Mouse (Mus musculus): ENCODE results near the gene Mrpl47. TPM values are rescaled to one million over a fixed set of nuclear protein-coding genes. Genes with fewer than 3 reads are reported as not detected.
A peak's percentile ranks its signal among the peaks of the same experiment; 100 is the strongest.
"Not testable (repeated sequence)": the region's sequence is repeated elsewhere in the genome, so short reads cannot be mapped to it uniquely, and the experiment has no call there.

Gene Mrpl47
- total RNA-seq (2021) = 10 to 100 TPM; 19.7 to 20.1 TPM
- long read RNA-seq, experiment 1, transcript Mrpl47-201 (7 exons, 3,364 nt) = major isoform, 17 of 18 reads
- long read RNA-seq, experiment 1, partial matches to known transcripts = 0 of 18 reads
- long read RNA-seq, experiment 1, other reads (novel, unspliced or antisense) = 0 of 18 reads
- long read RNA-seq, experiment 2, transcript Mrpl47-201 (7 exons, 3,364 nt) = major isoform, 16 of 17 reads
- long read RNA-seq, experiment 2, partial matches to known transcripts = 1 of 17 reads
- long read RNA-seq, experiment 2, other reads (novel, unspliced or antisense) = 0 of 17 reads

DNA sequence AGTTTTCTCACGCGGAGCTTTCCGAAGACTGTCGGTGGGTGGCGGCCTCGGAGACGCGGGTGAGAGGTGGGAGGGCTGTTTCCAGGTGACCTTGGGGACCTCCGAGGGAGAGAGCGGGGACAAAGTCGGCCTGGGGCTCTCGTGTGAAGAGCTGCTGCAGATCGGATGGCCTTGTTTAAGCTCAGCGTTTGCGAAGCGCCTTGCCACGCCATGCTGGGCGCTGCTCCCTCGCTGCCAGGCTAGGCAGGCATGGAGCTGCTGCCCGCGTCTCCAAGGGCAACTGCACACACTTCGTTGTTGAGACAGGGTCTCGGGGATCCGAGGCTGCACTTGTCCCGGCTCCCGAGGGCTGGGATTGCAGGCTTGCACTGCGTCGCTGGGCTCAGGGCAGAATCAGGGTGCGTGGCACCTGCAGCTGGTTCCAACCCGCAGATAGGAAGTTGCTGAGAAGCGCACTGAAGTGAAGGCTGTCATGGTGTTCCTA, at the start of gene Mrpl47:
Gene Mrpl47, minus strand, starts transcription at position 434 of the 484 bp plus-strand sequence.
- DNase-seq (ENCODE audit: low spot score in 2 of 2) = peak in 1 of 2 experiments; percentile 47
- intact Hi-C loops (cut with DNase I) = loop anchor here (5.0 kb wide), 2 partner anchors 80 to 1065 kb away; partner anchors contain the start of gene Usp13

DNA sequence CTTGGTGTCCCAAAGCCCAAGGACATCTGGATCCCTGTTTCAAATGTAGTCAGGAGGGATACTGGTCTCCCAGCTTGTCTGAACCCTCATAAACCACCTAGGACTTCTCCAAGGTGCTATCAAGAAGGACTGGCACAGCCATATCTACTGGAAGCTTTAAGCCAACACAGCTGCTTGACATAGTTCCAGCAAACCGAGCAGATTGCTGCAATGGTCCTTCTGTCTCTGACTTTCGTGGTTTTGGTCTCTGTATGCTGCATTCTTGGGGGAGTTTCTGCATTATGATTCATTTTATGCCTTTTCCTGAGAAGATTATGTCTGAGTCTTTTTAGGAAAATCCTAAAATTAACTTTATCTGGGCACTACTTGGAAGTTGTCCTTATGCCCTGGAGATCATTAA, 33.4 kb upstream of the Mrpl47 start:
- no peak for DNase-seq (ENCODE audit: low spot score in 2 of 2)
- intact Hi-C loops (cut with DNase I) = no loop called here

DNA sequence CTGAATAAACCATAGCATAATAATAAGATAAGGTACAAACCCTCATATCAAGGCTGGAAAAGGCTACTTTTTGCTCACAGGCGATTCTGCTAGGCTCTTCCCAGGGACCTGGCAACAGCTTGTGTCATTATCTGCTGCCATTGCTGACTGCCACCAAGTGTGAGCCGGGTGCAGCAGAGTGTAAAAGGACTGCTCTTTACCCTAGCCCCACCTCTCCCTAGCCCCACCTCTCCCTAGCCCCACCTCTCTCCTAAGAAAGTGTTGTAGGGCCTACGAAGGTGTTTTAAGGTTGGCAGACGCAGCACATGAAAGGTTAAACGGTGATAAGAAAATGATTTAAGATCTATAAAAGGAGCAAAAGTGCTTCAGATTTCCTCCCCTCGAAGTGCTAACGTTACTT, 26.5 kb upstream of the Mrpl47 start:
- intact Hi-C loops (cut with DNase I) = no loop called here
- no peak for DNase-seq (ENCODE audit: low spot score in 2 of 2)

DNA sequence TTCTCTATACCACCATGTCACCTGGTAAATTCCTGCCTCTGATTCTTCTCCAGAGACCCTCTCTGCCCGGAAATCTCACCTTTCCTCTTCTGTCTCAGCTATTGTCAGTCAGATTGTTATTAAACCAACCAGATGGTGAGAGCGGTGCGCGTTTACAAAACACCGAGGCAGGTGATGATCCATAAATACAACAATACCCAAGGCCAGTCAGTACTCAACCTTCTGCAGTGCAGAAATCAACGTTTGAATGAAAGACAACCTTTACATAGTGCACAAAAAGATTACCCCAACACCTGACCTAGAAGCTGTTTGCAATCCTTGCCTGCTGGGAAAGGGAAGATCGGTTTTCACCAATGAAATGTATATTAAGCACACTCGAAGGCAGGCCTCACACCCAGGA, 25.6 kb upstream of the Mrpl47 start:
- no peak for DNase-seq (ENCODE audit: low spot score in 2 of 2)
- intact Hi-C loops (cut with DNase I) = no loop called here

DNA sequence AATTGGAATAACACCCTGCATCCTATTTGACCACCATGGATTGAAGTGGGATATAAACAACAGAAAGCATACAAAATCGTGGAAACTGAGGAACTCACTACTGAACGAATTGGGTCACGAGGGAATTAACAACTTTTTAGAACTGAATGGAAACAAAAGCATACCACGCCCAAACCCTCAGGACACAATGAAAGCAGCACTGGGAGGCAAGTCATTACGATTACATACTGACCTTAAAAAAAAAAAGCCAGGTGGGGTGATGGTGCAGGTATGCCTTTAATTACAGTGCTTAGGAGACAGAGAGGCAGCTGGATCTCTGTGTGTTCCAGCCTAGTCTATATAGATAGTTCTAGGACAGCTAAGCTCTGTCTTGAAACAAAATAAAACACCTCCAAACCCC, 21.8 kb upstream of the Mrpl47 start:
- DNase-seq (ENCODE audit: low spot score in 2 of 2) = no peak
- intact Hi-C loops (cut with DNase I) = no loop called here

DNA sequence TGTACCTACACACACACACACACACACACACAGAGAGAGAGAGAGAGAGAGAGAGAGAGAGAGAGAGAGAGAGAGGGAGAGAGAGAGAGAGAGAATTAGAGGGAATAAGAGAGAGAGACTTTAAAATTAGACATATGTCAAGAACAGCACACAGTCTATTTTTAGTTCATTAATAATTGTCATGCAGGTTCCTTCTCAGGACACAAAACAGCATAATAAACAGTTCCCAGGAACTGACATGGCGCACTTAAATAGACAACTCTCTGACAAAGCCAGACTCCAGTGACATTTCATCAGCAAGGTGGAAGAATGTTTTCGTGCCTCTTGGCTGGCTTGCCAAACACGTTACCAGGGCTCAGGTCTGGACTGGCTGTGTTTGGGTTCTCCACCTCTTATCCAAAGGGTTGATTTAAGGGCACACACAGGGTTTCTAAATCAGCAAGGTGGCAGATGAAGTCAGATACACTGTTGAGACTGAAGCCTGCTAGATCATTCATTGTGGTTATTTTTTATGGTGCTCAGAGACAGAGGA, 17.0 kb upstream of the Mrpl47 start:
- DNase-seq (ENCODE audit: low spot score in 2 of 2) = no peak
- intact Hi-C loops (cut with DNase I) = no loop called here

DNA sequence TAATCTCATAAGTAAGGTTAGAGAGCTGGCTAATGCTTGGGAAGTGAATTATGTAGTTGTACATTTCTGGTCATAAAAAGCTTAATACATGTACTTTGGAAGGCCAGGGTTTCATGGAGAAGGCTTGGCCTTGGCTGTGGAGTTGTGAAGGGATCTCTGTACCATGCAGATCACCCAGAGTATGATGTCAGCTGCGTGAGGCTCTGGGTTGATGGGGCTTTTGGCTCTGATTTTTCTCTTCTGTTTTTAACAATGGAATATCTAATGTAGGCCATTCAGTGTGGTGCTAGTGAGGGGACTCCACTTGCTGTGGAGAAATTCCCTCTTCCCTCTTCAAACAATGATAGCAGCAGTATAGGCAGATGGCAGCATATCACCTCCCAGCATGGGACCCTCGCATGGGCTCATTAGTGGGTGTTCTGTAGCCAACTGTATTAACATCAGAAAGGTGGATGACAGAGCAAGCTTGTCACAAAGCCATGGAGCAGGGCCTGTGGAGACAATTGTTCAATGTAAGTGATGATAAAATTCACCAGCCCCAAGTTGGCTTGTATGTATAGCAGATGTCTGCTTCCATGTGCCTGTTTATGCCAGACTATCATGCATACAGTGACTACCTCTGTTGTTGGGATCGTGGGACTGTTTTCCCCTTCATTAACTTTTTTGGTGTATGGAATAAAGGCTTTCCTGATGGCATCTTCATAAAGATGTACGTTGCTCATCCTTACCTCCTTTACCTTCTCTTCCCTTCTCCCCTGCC, 12.6 kb upstream of the Mrpl47 start:
- intact Hi-C loops (cut with DNase I) = no loop called here
- no peak for DNase-seq (ENCODE audit: low spot score in 2 of 2)

DNA sequence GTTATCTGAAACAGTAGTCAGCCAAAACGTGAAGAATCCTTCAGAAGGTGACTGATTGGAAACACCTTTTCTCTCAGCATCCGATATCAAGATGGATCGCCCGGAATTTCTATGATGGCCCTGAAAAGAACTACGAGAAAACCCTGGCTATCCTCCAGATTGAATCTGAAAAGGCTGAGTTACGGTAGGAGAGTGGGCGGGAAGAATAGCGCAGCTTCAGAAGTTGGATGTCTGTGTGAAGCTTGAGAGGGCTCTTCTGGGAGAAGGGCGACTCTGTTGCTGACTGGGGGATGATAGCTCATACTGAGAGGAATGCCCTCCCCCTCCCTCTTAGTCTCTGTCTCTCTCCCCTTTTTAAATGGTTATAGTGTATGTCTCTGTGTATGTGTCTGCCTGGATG, 11.0 kb upstream of the Mrpl47 start:
- intact Hi-C loops (cut with DNase I) = no loop called here

DNA sequence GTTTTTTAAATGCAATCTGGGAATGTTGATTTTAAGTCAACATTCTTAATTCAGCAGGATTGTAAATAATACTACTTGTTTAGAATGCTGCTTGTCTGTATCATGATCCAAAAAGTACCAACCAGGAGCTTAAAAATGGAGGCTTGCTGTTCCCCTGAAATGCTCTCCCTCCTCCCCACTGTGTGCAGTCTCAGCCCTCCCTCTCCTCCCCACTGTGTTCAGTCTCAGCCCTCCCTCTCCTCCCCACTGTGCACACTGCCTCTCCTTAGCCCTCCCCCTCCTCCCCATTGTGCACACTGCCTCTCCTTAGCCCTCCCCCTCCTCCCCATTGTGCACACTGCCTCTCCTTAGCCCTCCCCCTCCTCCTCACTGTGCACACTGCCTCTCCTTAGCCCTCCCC, 8.0 kb upstream of the Mrpl47 start:
- DNase-seq (ENCODE audit: low spot score in 2 of 2); intact Hi-C loops (cut with DNase I): not testable (repeated sequence)

More for the DNA sequence above, 11.0 kb upstream of the Mrpl47 start:
- DNase-seq (ENCODE audit: low spot score in 2 of 2) = peak in 1 of 2 experiments; percentile 50

DNA sequence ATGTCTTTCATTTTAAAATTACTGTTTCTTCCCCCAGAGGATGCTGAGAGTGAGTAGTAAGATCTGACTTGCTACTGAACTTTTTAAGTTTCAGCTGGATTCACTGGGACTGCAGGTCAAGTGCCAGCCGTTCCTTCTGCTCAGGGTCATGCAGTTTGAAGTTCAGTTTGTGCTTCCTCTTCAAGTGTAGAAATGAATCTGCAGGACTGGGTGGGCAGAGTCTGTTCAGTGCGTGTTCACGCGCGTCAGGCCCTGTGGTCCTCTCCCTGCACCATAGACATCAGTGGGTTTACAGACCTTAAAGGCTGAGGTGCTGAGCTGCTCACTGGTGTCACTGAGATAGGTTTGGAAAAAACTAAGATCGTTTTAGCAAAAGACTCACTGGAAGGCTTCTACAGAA, 7.6 kb upstream of the Mrpl47 start:
- no peak for DNase-seq (ENCODE audit: low spot score in 2 of 2)
- intact Hi-C loops (cut with DNase I) = no loop called here

DNA sequence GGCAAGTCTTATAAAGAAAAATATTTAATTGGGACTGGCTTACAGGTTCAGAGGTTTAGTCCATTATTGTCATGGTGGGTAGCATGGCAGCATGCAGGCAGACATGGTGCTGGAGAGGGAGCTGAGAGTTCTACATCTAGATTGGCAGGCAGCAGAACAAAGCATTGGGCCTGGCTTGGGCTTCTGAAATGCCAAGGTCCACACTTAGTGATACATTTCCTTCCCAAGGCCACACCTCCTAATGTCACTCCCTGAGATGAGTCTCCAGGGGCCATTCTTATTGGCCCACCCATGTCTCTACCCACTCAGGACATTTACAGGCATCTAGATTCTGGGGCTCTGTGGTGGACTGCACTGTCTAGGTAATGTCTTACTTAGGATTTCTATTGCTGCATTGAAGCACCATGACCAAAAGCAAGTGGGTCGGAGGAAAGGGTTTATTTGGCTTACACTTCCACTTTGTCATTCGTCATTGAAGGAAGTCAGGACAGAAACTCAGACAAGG, 4.9 kb upstream of the Mrpl47 start:
- no peak for DNase-seq (ENCODE audit: low spot score in 2 of 2)
- intact Hi-C loops (cut with DNase I) = no loop called here

DNA sequence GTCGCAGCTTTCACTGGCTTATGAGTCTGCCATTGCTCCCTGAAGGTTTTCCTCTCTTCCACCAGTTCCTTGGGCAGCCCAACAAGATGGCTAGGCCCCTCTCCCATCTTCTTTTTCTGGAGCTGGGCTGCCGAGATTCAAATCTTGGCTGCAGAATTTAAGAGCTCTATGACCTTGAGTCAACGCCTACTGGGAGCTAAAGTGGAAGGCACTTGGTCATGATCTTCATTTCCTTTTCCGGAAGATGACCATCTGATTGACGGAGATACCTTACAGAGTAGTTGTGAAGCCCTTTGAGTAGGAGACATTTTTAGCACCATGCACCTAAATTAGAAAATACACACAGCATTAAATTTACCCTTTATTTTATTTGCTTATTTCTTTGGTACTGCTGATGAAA, 1.1 kb upstream of the Mrpl47 start:
- DNase-seq (ENCODE audit: low spot score in 2 of 2) = no peak
- intact Hi-C loops (cut with DNase I) = loop anchor here (5.0 kb wide), 2 partner anchors 79 to 1064 kb away; partner anchors contain the start of gene Usp13

DNA sequence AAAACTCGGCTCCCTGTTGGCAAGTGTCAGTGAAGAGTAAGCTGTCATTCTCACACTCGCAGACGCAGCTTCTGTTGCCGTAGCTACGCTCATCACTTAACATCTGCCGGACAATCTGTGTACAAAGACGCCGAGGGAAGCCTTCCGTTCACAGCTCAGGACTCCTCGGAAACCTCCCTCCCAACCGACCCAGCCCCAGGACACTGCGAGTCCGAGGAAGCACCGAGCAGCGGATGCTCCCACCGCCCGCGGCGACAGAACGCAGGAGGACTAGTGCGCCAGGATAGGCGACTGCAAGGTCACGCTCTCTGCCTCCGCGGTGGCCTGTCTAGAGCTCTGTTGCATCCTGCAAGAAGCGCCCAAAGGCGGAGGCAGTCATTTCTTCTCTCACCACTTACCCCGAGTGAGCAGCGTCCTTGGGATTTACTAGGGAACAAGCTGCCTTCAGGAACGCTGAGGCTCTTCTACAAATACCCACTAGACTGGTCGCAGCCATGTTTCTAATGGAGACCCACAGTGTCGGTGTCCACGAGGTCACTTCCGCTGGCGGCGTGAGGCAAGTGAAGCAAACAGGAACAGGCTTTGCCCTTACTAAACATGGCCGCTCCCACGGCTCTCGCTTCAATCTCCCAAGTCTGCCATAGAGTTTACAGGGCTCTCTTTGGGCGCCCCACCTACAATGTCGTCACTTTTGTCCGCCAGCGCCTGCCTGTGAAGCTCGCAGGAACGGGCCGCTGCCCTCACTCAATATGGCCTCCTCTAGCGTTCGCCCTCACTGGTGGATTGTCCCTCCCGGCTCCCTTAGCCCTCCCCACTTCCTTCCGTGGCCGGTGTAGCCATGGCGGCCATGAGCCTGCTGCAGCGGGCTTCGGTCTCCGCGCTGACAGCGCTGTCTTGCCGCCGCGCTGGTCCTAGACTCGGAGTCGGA, 897 bp downstream of the Mrpl47 start, which contains the start of gene Ndufb5:
Gene Ndufb5, plus strand, starts transcription at position 747 of the 928 bp plus-strand sequence.
- DNase-seq (ENCODE audit: low spot score in 2 of 2) = peak; percentile 99
- intact Hi-C loops (cut with DNase I) = loop anchor here (5.0 kb wide), 2 partner anchors 81 to 1066 kb away; partner anchors contain the start of gene Usp13

DNA sequence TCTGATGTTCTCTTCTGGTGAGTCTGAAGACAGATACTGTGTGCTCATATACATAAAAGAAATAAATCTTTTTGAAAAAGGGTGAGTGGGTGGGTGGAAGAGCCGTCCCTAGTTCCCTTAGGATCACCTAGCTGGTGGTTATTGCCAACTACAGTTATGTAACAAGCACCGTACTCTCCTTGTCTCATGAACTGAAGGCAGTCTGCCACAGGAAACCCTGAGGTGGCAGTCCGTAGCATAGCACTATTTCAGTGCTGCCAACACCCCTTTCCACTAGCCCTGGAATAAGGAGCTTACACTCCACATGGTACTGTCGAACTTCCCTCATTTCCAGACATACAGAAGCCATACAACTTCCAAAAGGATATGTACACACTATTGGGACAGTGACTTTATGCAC, 9.5 kb downstream of the Mrpl47 start:
- intact Hi-C loops (cut with DNase I) = no loop called here
- no peak for DNase-seq (ENCODE audit: low spot score in 2 of 2)

DNA sequence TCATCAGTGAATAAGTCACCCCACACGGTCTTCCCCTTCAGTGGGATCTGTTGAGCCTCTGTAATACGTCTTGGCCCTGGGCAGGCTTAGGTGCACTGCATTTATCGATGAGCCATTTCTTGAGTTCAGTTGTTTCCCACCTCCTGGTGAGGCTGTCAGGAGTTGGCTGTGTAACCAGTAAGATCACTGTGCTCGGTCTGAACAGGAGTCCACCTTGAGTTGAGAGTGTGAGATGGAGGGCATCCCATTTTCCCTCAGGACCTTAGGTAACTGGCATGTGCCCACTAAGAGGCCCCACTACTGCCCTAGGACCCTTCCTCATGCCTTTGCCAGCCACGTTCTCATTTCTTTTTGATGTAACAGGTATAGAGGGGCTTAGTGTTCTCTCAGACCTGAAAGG, 11.5 kb downstream of the Mrpl47 start:
- DNase-seq (ENCODE audit: low spot score in 2 of 2) = no peak
- intact Hi-C loops (cut with DNase I) = no loop called here

DNA sequence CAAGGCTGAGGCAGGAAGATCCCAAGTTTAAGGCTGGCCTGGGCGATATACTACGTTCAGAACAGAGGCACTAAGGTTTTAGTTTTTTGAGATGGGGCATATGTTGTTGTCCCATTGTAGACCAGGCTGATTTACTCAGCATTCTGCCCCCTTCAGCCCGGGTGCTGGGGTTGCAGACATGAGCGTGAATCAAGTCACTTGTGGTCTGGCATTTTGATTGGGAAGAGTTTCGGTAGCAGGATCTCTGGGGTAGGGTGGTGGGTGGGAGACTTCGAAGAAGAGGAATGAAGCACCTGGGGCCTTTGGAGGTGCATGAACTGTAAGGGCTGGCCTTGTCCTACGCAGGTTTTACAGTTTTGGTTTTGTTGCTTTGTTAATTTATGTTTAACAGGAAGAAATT, 13.2 kb downstream of the Mrpl47 start:
- DNase-seq (ENCODE audit: low spot score in 2 of 2) = no peak
- intact Hi-C loops (cut with DNase I) = no loop called here

DNA sequence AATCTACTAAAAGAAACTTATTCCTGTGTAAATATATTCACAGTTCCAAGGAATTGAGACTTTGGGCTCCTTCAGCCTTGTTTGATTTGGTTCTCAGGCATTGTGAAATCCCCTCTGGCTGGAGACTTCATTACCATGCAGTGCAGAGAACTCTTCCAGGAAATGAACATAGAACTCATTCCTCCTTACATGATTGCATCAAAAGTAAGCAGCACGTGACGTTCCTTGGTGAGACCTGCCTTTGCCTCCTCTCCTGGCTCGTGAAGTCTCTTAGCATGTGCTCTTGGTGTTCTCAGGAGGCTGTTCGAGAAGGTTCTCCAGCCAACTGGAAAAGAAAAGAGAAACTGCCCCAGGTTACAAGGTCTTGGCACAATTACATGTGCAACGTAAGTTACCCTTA, 19.1 kb downstream of the Mrpl47 start:
- no peak for DNase-seq (ENCODE audit: low spot score in 2 of 2)
- intact Hi-C loops (cut with DNase I) = no loop called here

DNA sequence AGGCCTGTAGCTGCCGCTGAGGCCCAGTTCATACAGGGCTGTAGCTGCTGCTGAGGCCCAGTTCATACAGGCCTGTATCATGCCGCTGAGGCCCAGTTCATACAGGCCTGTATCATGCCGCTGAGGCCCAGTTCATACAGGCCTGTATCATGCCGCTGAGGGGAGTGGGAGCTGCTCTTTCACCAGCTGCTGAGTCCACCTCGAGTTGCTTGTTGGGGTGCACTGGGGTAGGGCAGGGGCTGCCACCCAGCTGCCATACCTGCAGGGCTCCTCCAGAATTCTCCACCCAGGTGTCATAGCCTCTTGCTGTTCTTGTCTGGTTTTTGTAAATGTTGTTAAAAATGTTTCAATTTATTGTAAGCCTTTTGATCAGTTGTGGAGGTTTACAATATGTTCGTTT, 20.0 kb downstream of the Mrpl47 start:
- intact Hi-C loops (cut with DNase I); DNase-seq (ENCODE audit: low spot score in 2 of 2): not testable (repeated sequence)

DNA sequence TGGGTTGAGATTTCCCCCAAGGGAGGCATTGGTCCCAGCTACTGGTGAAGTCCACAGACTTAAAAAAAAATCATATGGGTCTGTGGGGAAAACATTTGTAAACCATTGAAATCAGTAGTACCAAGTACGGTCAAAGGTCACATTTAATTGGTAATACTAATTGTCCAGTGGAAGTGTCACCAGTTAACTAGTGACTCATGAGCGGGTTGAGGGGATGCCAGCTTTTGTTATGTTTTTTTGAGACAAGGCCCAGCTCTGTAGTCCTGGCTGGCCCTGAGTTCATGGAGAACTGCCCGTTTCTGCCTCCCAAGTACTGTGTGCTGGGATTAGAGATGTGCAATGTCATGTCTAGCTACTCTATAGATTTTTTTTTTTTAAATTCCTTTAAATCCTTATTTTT, 23.7 kb downstream of the Mrpl47 start:
- intact Hi-C loops (cut with DNase I) = no loop called here
- no peak for DNase-seq (ENCODE audit: low spot score in 2 of 2)
